Mouse (Mus musculus) neural tube, embryonic 11.5 days (tissue): ENCODE data around the gene Ankrd13d. TPM values are rescaled to one million over a fixed set of nuclear protein-coding genes. Genes with fewer than 3 reads are reported as not detected.
A peak's percentile ranks its signal among the peaks of the same experiment; 100 is the strongest.

Experiments
- ATAC-seq: fragments of 200-750 bp; cut with Nextera tagmentation; 2 replicates; pipeline ENCODE4 v1.8.0; 2017; ENCODE audit warnings: moderate number of reproducible peaks, mild to moderate bottlenecking, moderate TSS enrichment, moderate library complexity; ENCODE audit not compliant: insufficient read depth, low FRiP score, low TSS enrichment
- DNase-seq: peaks from one replicate; pipeline ENCODE4 v3.0.0-alpha.2; 2015; ENCODE audit warnings: low spot score
- H3K27ac ChIP-seq: fragments of 300-500 bp; sonication (generic); 2 replicates; pipeline ENCODE4 v1.5.1; 2014; ENCODE audit warnings: low read depth, mild to moderate bottlenecking, low read length
- H3K27me3 ChIP-seq: fragments of 300-500 bp; sonication (generic); 2 replicates; pipeline ENCODE4 v1.6.1; 2014; ENCODE audit warnings: mild to moderate bottlenecking, low read length, mixed read lengths; ENCODE audit not compliant: control insufficient read depth, insufficient read depth
- H3K36me3 ChIP-seq: fragments of 300-500 bp; sonication (generic); 2 replicates; pipeline ENCODE4 v1.6.1; 2014; ENCODE audit warnings: mild to moderate bottlenecking, low read length, moderate library complexity, mixed read lengths; ENCODE audit not compliant: control insufficient read depth, insufficient read depth
- H3K4me1 ChIP-seq: fragments of 300-500 bp; sonication (generic); 2 replicates; pipeline ENCODE4 v1.6.1; 2014; ENCODE audit warnings: low read length, mixed read lengths; ENCODE audit not compliant: control insufficient read depth, insufficient read depth
- H3K4me2 ChIP-seq: fragments of 300-500 bp; sonication (generic); 2 replicates; pipeline ENCODE4 v1.6.1; 2014; ENCODE audit warnings: low read depth, mild to moderate bottlenecking, moderate library complexity
- H3K4me3 ChIP-seq: fragments of 300-500 bp; sonication (generic); 2 replicates; pipeline ENCODE4 v1.5.1; 2014; ENCODE audit warnings: low read depth, low read length
- H3K9ac ChIP-seq: fragments of 300-500 bp; sonication (generic); 2 replicates; pipeline ENCODE4 v1.6.1; 2014; ENCODE audit warnings: mild to moderate bottlenecking, low read length
- H3K9me3 ChIP-seq: fragments of 300-500 bp; sonication (generic); 2 replicates; pipeline ENCODE4 v1.6.1; 2016; ENCODE audit warnings: low read length; ENCODE audit not compliant: control insufficient read depth
- WGBS: fragments of 180-500 bp; shearing (Covaris S2); extraction: QIAGEN DNeasy Blood & Tissue Kit; methylation state at CpG from one replicate; pipeline ENCODE4 v1.1.7; 2014; 5-methylcytosine and 5-hydroxymethylcytosine counted together
- polyA plus RNA-seq: library from polyadenylated mRNA; unstranded; fragments of >200 nt; fragmentation: Nextera tagmentation; extraction: Ambion mirVana; gene quantifications from 2 replicates; pipeline ENCODE4 v1.2.1, GENCODE M21; 2014

Ankrd13d gene
- polyA plus RNA-seq, 1 experiment from 2014 or later = 14.1 TPM

- Histone ChIP-seq H3K36me3 (peaks cover 36% of the 10 kb centered on the region), H3K27ac (no peak overlapping the region), H3K9me3 (no peaks in the 10 kb centered on the region), H3K4me1 (no peaks in the 10 kb centered on the region), H3K27me3 (no peaks in the 10 kb centered on the region), H3K4me2 (no peak overlapping the region), H3K9ac (no peak overlapping the region), H3K4me3 (no peak overlapping the region)
- 88% methylated on average over 4 of the region's 4 CpGs for WGBS
- ATAC-seq (no peak), DNase-seq (no peak)
These were observed 36.3 kb upstream of the Ankrd13d start for GRCm38 (mm10) chr19:4319272-4319671.

- Histone ChIP-seq H3K36me3 (peaks cover 32% of the 10 kb centered on the region), H3K27me3 (no peaks in the 10 kb centered on the region), H3K9me3 (no peaks in the 10 kb centered on the region), H3K4me3 (no peak overlapping the region), H3K27ac (no peak overlapping the region), H3K9ac (no peak overlapping the region), H3K4me2 (no peak overlapping the region), H3K4me1 (no peaks in the 10 kb centered on the region)
- 92% methylated on average over 3 of the region's 3 CpGs for WGBS
- no peak for DNase-seq
- no peak for ATAC-seq
These were observed 34.2 kb upstream of the Ankrd13d start for GRCm38 (mm10) chr19:4317181-4317580.

- Histone ChIP-seq H3K4me3 (no peak overlapping the region), H3K36me3 (peaks cover 23% of the 10 kb centered on the region), H3K9me3 (no peaks in the 10 kb centered on the region), H3K4me2 (no peak overlapping the region), H3K9ac (no peak overlapping the region), H3K4me1 (no peaks in the 10 kb centered on the region), H3K27me3 (no peaks in the 10 kb centered on the region), H3K27ac (no peak overlapping the region)
- DNase-seq = no peak
- no peak for ATAC-seq
- 85% methylated on average over 6 of the region's 6 CpGs for WGBS
These were observed 32.4 kb upstream of the Ankrd13d start for GRCm38 (mm10) chr19:4315223-4315944.

- H3K36me3 ChIP-seq = no peaks in the 10 kb centered on the region
- H3K9ac ChIP-seq = no peak overlapping the region
- peaks cover 7% of the 10 kb centered on the region for H3K4me1 ChIP-seq
- DNase-seq (peak; percentile 65), ATAC-seq (no peak)
- H3K27me3 ChIP-seq = no peaks in the 10 kb centered on the region
- H3K27ac ChIP-seq = no peak overlapping the region
- no peak overlapping the region for H3K4me2 ChIP-seq
- H3K9me3 ChIP-seq = no peaks in the 10 kb centered on the region
- no peak overlapping the region for H3K4me3 ChIP-seq
These were observed 26.8 kb upstream of the Ankrd13d start for GRCm38 (mm10) chr19:4309776-4310185.

GRCm38 (mm10) chr19:4309302-4309701, 26.4 kb upstream of the Ankrd13d start:
- DNase-seq (no peak), ATAC-seq (no peak)
- no peak overlapping the region for H3K4me3 ChIP-seq

GRCm38 (mm10) chr19:4306190-4306577, 23.2 kb upstream of the Ankrd13d start, which contains the start of gene Grk2:
TSS of gene Grk2 (minus strand) at chr19:4306222.
- ATAC-seq (peak; percentile 79), DNase-seq (peak; percentile 85)
- peak within 1 kb of the TSS; percentile 72 for H3K4me3 ChIP-seq
- H3K36me3 ChIP-seq = no peaks in the 10 kb centered on the region
- H3K27me3 ChIP-seq = no peaks in the 10 kb centered on the region
- peak within 1 kb of the TSS; percentile 94 for H3K4me2 ChIP-seq
- H3K4me1 ChIP-seq = peaks cover 25% of the 10 kb centered on the region
- peak within 1 kb of the TSS; percentile 77 for H3K9ac ChIP-seq
- peak within 1 kb of the TSS; percentile 67 for H3K27ac ChIP-seq
- no peaks in the 10 kb centered on the region for H3K9me3 ChIP-seq
- WGBS = 0% methylated on average over 19 of the region's 46 CpGs

More at GRCm38 (mm10) chr19:4309302-4309701, 26.4 kb upstream of the Ankrd13d start:
- Histone ChIP-seq H3K27me3 (no peaks in the 10 kb centered on the region), H3K9me3 (no peaks in the 10 kb centered on the region), H3K36me3 (no peaks in the 10 kb centered on the region), H3K4me1 (peaks cover 11% of the 10 kb centered on the region), H3K9ac (no peak overlapping the region), H3K4me2 (no peak overlapping the region), H3K27ac (no peak overlapping the region)
- WGBS = 90% methylated on average over 4 of the region's 4 CpGs

- Histone ChIP-seq H3K9me3 (no peaks in the 10 kb centered on the region), H3K9ac (peak overlapping the region; percentile 77), H3K36me3 (no peaks in the 10 kb centered on the region), H3K4me3 (peak overlapping the region; percentile 72), H3K4me2 (peak overlapping the region; percentile 94), H3K27ac (peak overlapping the region; percentile 67), H3K27me3 (no peaks in the 10 kb centered on the region), H3K4me1 (peaks cover 28% of the 10 kb centered on the region)
- peak; percentile 69 for ATAC-seq
- under 1% methylated on average over 32 of the region's 68 CpGs for WGBS
- peak; percentile 65 for DNase-seq
These were observed 22.7 kb upstream of the Ankrd13d start for GRCm38 (mm10) chr19:4305491-4306189.

- ATAC-seq (no peak), DNase-seq (no peak)
- Histone ChIP-seq H3K27ac (no peak overlapping the region), H3K4me1 (peaks cover 31% of the 10 kb centered on the region), H3K9me3 (no peaks in the 10 kb centered on the region), H3K36me3 (no peaks in the 10 kb centered on the region), H3K4me3 (peak overlapping the region; percentile 72), H3K4me2 (peak overlapping the region; percentile 94), H3K27me3 (no peaks in the 10 kb centered on the region), H3K9ac (peak overlapping the region; percentile 77)
- WGBS = 71% methylated on average over 4 of the region's 4 CpGs
These were observed 22.0 kb upstream of the Ankrd13d start for GRCm38 (mm10) chr19:4304871-4305321.
